Mouse (Mus musculus) MEL (cell line): ENCODE measurements around the gene Vcl. TPM values are rescaled to one million over a fixed set of nuclear protein-coding genes. Genes with fewer than 3 reads are reported as not detected.

ENCODE experiments used
- DNase-seq: peaks from one replicate; pipeline ENCODE4 v3.0.0; 2011; ENCODE audit warnings: low read depth, low spot score
- H3K27ac ChIP-seq: 2 replicates; pipeline ENCODE4 v1.5.1; 2012; ENCODE audit warnings: low read depth, mild to moderate bottlenecking, control low read depth, low read length, moderate library complexity; ENCODE audit not compliant: control insufficient read depth
- H3K27me3 ChIP-seq, 2 experiments: fragments of 150-350 bp in 1 of 2; sonication (generic) in 1 of 2; 2 replicates each; pipeline ENCODE4 v1.6.1; 2012; ENCODE audit warnings: low read length in 2 of 2, mild to moderate bottlenecking in 2 of 2, improper control_type of control experiment in 1 of 2, moderate library complexity in 1 of 2; ENCODE audit not compliant: insufficient read depth in 2 of 2, control insufficient read depth in 1 of 2
- H3K36me3 ChIP-seq, 2 experiments: 2 replicates each; pipeline ENCODE4 v1.6.1; 2012 to 2014; ENCODE audit warnings: low read length in 2 of 2, improper control_type of control experiment in 1 of 2, inconsistent platforms in 1 of 2, mild to moderate bottlenecking in 1 of 2; ENCODE audit not compliant: insufficient read depth in 2 of 2, control insufficient read depth in 1 of 2
- H3K4me1 ChIP-seq, 2 experiments: fragments of 150-350 bp in 1 of 2; sonication (generic) in 1 of 2; 2 replicates each; pipeline ENCODE4 v1.6.1; 2012; ENCODE audit warnings: low read length in 2 of 2, improper control_type of control experiment in 1 of 2, mild to moderate bottlenecking in 1 of 2; ENCODE audit not compliant: insufficient read depth in 2 of 2, control insufficient read depth in 1 of 2
- H3K4me3 ChIP-seq, 2 experiments: fragments of 150-350 bp in 1 of 2; sonication (generic) in 1 of 2; 2 replicates each; pipeline ENCODE4 v1.5.1; 2012; ENCODE audit warnings: low read depth in 2 of 2, low read length in 2 of 2, mild to moderate bottlenecking in 2 of 2, moderate library complexity in 2 of 2, control low read depth in 1 of 2, improper control_type of control experiment in 1 of 2; ENCODE audit not compliant: control insufficient read depth in 1 of 2, insufficient read depth in 1 of 2
- H3K79me2 ChIP-seq: 2 replicates; pipeline ENCODE4 v1.6.1; 2012; ENCODE audit warnings: mild to moderate bottlenecking, low read length, moderate library complexity; ENCODE audit not compliant: control insufficient read depth, poor library complexity, insufficient read depth
- H3K9ac ChIP-seq: 2 replicates; pipeline ENCODE4 v1.6.1; 2012; ENCODE audit warnings: low read depth, mild to moderate bottlenecking, control low read depth, low read length, moderate library complexity; ENCODE audit not compliant: control insufficient read depth, poor library complexity, severe bottlenecking
- H3K9me3 ChIP-seq: fragments of 150-350 bp; sonication (generic); replicated peaks from 2 replicates; pipeline ENCODE4 v1.6.1; 2012; ENCODE audit warnings: mild to moderate bottlenecking, low read length, improper control_type of control experiment, moderate library complexity; ENCODE audit not compliant: insufficient read depth
- EP300 ChIP-seq, 2 experiments: IDR thresholded peaks; 2 replicates each; pipeline ENCODE4 v1.6.1; 2011; ENCODE audit warnings: improper control_type of control experiment in 2 of 2, low read length in 2 of 2, low read depth in 1 of 2, mild to moderate bottlenecking in 1 of 2
- HCFC1 ChIP-seq: IDR thresholded peaks from 2 replicates; pipeline ENCODE4 v1.6.1; 2012; ENCODE audit warnings: low read depth, mild to moderate bottlenecking, inconsistent platforms, low read length, improper control_type of control experiment, moderate library complexity
- MAFK ChIP-seq: IDR thresholded peaks from 2 replicates; pipeline ENCODE4 v1.6.1; 2011; ENCODE audit warnings: low read depth, mild to moderate bottlenecking, low read length, improper control_type of control experiment, borderline replicate concordance
- MXI1 ChIP-seq: IDR thresholded peaks from 2 replicates; pipeline ENCODE4 v1.6.1; 2011; ENCODE audit warnings: mild to moderate bottlenecking, low read depth, low read length, improper control_type of control experiment
- MYC ChIP-seq: IDR thresholded peaks from 2 replicates; pipeline ENCODE4 v1.6.1; 2011; ENCODE audit warnings: low read depth, mild to moderate bottlenecking, low read length, improper control_type of control experiment, moderate library complexity
- NELFE ChIP-seq: IDR thresholded peaks from 2 replicates; pipeline ENCODE4 v1.6.1; 2011; ENCODE audit warnings: low read depth, low read length, improper control_type of control experiment
- POLR2A ChIP-seq, 2 experiments: IDR thresholded peaks; 2 replicates each; pipeline ENCODE4 v1.6.1; 2011 to 2012; ENCODE audit warnings: low read length in 2 of 2, mild to moderate bottlenecking in 2 of 2, control low read depth in 1 of 2, improper control_type of control experiment in 1 of 2, low read depth in 1 of 2, moderate library complexity in 1 of 2; ENCODE audit not compliant: control insufficient read depth in 1 of 2, insufficient read depth in 1 of 2, poor library complexity in 1 of 2
- POLR2AphosphoS5 ChIP-seq: IDR thresholded peaks from 2 replicates; pipeline ENCODE4 v1.6.1; 2012; ENCODE audit warnings: low read depth, borderline replicate concordance, mild to moderate bottlenecking, inconsistent platforms, low read length, moderate library complexity, mixed read lengths
- RAD21 ChIP-seq: IDR thresholded peaks from 2 replicates; pipeline ENCODE4 v1.6.1; 2011; ENCODE audit warnings: mild to moderate bottlenecking, low read depth, low read length, improper control_type of control experiment
- SIN3A ChIP-seq: IDR thresholded peaks from 2 replicates; pipeline ENCODE4 v1.6.1; 2012; ENCODE audit warnings: low read length, improper control_type of control experiment, inconsistent platforms
- TBP ChIP-seq: IDR thresholded peaks from 2 replicates; pipeline ENCODE4 v1.8.0; 2011; ENCODE audit warnings: low read depth, low read length, improper control_type of control experiment
- ZC3H11A ChIP-seq: IDR thresholded peaks from 2 replicates; pipeline ENCODE4 v1.6.1; 2012; ENCODE audit warnings: low read depth, mild to moderate bottlenecking, inconsistent platforms, low read length, improper control_type of control experiment
- ZMIZ1 ChIP-seq: IDR thresholded peaks from 2 replicates; pipeline ENCODE4 v1.6.1; 2012; ENCODE audit warnings: low read depth, mild to moderate bottlenecking, inconsistent platforms, low read length, improper control_type of control experiment, moderate library complexity
- ZNF384 ChIP-seq: IDR thresholded peaks from 2 replicates; pipeline ENCODE4 v1.6.1; 2012; ENCODE audit warnings: low read depth, mild to moderate bottlenecking, inconsistent platforms, low read length, improper control_type of control experiment
- polyA plus RNA-seq, 2 experiments: library from polyadenylated mRNA; stranded (reverse) in 1 of 2; unstranded in 1 of 2; fragments of >175 nt in 1 of 2; fragments of >200 nt in 1 of 2; gene quantifications; 2 replicates each; pipeline versions ENCODE4 v1.2.1 to v1.2.4; 2012; ENCODE audit warnings: low replicate concordance in 2 of 2, low read depth in 1 of 2; ENCODE audit not compliant: insufficient read length in 2 of 2, insufficient read depth in 1 of 2, missing spikeins in 1 of 2
- total RNA-seq: library from RNA; depleted of rRNA; stranded (reverse); fragments of 300-350 nt; gene quantifications from 2 replicates; pipeline ENCODE4 v1.2.3, GENCODE M21; 2012

Vcl gene
- total and polyA plus RNA-seq, 3 experiments, result 11.7 to 30.3 TPM; not detected in 1

DNA sequence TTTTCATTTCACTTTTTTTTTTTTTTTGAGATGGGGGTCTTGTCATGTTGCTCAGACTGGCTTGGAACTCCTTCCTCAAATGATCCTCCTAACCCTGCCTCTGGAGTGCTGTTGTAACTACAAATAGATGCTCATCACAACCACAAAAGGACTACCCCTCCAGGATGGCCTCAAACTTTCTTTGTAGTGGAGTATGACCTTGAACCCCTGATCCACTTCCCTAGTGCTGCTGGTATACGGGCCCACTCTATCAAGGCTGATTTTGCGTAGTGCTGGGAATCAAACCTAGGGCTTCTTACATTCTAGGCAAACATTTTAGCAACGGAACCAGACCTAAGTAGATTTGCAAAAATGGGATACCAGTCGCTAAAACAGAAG, 901 bp upstream of the Vcl start:
- H3K4me1 ChIP-seq, result peaks cover 20 to 22% of the 10 kb centered on the region in 2 experiments
- no peaks in the 10 kb centered on the region for H3K9me3 ChIP-seq
- peaks cover 9% of the 10 kb centered on the region for H3K79me2 ChIP-seq
- TF ChIP-seq MYC, result no peak
- TF ChIP-seq RAD21, result no peak
- TF ChIP-seq ZNF384, result 0 out of 2 replicates have a peak, but pooled peaks have one; percentile 3
- H3K27me3 ChIP-seq, result no peaks in the 10 kb centered on the region
- H3K27ac ChIP-seq, result peak overlapping the region; percentile 53
- no peak for DNase-seq
- H3K4me3 ChIP-seq, result peak overlapping the region; percentile 82 to 85
- peaks cover 0 to 29% of the 10 kb centered on the region in 2 experiments; a peak in 2 of 4 replicates for H3K36me3 ChIP-seq
- H3K9ac ChIP-seq, result peak overlapping the region; percentile 58

DNA sequence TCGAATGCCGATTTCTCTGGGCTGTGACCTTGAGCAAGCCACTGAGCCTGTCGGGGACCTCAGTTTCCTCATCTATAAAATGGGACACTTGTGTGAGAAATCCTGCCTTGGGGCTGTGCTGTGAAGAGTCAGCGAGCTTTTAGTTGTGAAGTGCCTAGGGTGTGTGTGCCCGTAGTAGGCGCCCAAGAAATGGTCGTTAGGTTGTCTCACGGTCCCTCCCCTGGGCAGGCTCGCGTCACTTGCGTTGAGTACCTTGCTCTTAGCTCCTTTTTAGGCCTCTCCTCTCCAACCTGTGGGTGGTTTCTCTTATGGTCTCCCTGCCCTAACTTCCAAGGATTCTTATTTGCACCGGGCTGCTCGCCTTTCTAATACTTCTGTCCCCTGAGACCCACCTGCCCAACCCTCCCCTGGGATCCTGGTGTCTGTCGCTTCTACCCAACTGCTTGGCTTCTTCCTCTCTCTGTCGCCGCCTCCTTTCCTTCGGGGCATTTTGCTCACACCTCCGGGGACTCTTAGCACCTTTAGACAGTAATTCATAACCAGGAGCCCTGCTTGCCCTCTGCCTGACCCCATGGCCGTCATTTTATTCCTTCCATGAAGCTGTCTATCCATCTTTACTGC, 726 bp downstream of the Vcl start:
- peaks cover 11% of the 10 kb centered on the region for H3K79me2 ChIP-seq
- TF ChIP-seq NELFE (no peak), ZMIZ1 (no peak), ZC3H11A (no peak), POLR2A (IDR thresholded peaks at IDR 0.05; ENCODE audit: control insufficient read depth in 1 of 2, insufficient read depth in 1 of 2, low read depth in 1 of 2, low read length in 2 of 2, poor library complexity in 1 of 2) (0 out of 4 replicates have a peak, but pooled peaks of 1 of the 2 experiments have one; percentile 32), MXI1 (peak; percentile 52; the same call in 1 of the 2 replicates), POLR2AphosphoS5 (no peak), SIN3A (no peak), HCFC1 (0 out of 2 replicates have a peak, but pooled peaks have one; percentile 3), MAFK (no peak), TBP (0 out of 2 replicates have a peak, but pooled peaks have one; percentile 35), EP300 (IDR thresholded peaks at IDR 0.05; ENCODE audit: low read depth in 1 of 2, low read length in 2 of 2) (no peak)
- peak overlapping the region; percentile 13 for H3K27ac ChIP-seq
- DNase-seq, result peak; percentile 81
- H3K9ac ChIP-seq, result peak overlapping the region; percentile 78
- peaks cover 13 to 20% of the 10 kb centered on the region in 2 experiments for H3K4me1 ChIP-seq
- no peaks in the 10 kb centered on the region for H3K27me3 ChIP-seq
- H3K4me3 ChIP-seq, result peak overlapping the region; percentile 85 to 93
- no peaks in the 10 kb centered on the region for H3K9me3 ChIP-seq
- peaks cover 0 to 16% of the 10 kb centered on the region in 2 experiments; a peak in 2 of 4 replicates for H3K36me3 ChIP-seq
